Mouse (Mus musculus): ENCODE measurements at regions not wholly inside any gene's neighbourhood (a gene's known extent, or its start where the extent isn't known, plus 50 kb on each side); places are given as distances from the start of the nearest gene placed in this dataset.

DNA sequence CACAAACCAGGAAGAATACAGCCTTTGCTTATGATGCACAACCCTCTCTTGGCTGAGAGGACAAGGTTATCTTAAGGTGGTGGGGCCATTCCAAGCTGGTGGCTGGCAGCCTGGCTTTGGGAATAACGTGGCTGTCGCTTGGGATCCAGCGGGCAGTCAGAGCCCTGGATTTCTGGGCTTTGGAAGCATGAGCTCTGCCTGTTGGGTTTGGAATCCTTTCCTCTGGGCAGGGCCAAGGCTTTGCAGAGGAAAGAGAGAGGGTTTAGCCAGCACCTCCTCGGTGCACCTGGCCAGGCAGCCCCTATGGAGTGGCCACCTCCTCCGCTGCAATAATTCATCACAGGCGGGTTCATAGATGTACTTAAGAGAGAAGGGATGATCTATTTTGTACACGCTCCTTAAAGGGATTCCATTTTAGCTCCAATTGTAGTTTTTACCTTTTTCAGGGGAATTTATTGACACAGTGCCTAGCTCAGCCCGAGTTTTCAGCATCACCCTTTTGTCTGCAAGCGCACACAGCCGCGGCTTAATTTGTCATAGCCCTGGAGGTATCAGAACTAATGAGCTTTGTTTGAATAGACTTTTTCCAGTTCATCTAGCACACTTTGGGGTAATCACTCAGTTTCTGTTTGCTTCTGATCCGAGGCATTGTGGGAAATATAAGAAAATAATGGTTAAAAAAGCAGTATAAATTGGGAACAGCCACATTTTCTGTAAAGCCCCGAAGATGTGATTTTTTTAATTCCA is 135.5 kb upstream of the Zfp507 start:
- TF ChIP-seq CTCF (IDR thresholded peaks at IDR 0.05; ENCODE audit: low read depth, low read length) (no peak), EP300 (IDR thresholded peaks at IDR 0.05; ENCODE audit: insufficient read depth, low read depth, low read length) (no peak), POLR2A (IDR thresholded peaks at IDR 0.05; ENCODE audit: insufficient read depth, low read length) (no peak)
- H3K4me3 ChIP-seq (ENCODE audit: low read depth, low read length): no peak overlapping the region
- no peak overlapping the region for H3K9ac ChIP-seq (ENCODE audit: low read depth, poor library complexity, severe bottlenecking)
- H3K27me3 ChIP-seq (ENCODE audit: control insufficient read depth, insufficient read depth, low read length, poor library complexity, severe bottlenecking): no peaks in the 10 kb centered on the region
- no peaks in the 10 kb centered on the region for H3K36me3 ChIP-seq (ENCODE audit: control insufficient read depth, insufficient read depth, low read length, poor library complexity, severe bottlenecking)
- H3K9me3 ChIP-seq (replicated peaks; ENCODE audit: control insufficient read depth, insufficient read depth, low read length, poor library complexity, severe bottlenecking): no peaks in the 10 kb centered on the region
- H3K27ac ChIP-seq (ENCODE audit: insufficient read depth, low read length): no peak overlapping the region
- H3K4me1 ChIP-seq (ENCODE audit: control insufficient read depth, insufficient read depth, low read length): no peaks in the 10 kb centered on the region

DNA sequence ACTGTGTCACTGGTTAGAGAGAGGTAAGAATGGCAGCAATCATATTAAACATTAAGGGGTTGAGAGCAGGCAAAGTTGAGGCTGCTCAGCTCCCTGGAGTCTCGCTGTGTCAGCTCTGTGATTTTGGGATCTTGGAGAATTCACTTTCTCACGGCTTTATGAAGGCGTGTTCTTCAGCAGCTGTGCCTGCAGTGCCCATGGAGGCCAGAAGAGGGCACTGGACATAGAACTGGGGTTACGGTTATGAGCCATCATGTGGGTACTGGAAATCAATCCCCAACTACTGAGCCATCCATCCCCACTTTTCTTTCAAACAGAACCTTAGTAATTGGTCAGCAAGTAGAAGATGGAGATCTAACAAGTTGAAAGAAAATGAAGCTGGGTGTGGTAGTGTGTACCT is 123.9 kb upstream of the Zfp507 start:
- H3K9ac ChIP-seq (ENCODE audit: low read depth, poor library complexity, severe bottlenecking): no peak overlapping the region
- TF ChIP-seq EP300 (IDR thresholded peaks at IDR 0.05; ENCODE audit: insufficient read depth, low read depth, low read length) (no peak), POLR2A (IDR thresholded peaks at IDR 0.05; ENCODE audit: insufficient read depth, low read length) (no peak), CTCF (IDR thresholded peaks at IDR 0.05; ENCODE audit: low read depth, low read length) (peak; percentile 55)
- H3K27ac ChIP-seq (ENCODE audit: insufficient read depth, low read length): no peak overlapping the region
- H3K4me1 ChIP-seq (ENCODE audit: control insufficient read depth, insufficient read depth, low read length): no peaks in the 10 kb centered on the region
- no peaks in the 10 kb centered on the region for H3K27me3 ChIP-seq (ENCODE audit: control insufficient read depth, insufficient read depth, low read length, poor library complexity, severe bottlenecking)
- no peaks in the 10 kb centered on the region for H3K36me3 ChIP-seq (ENCODE audit: control insufficient read depth, insufficient read depth, low read length, poor library complexity, severe bottlenecking)
- H3K4me3 ChIP-seq (ENCODE audit: low read depth, low read length): no peak overlapping the region
- H3K9me3 ChIP-seq (replicated peaks; ENCODE audit: control insufficient read depth, insufficient read depth, low read length, poor library complexity, severe bottlenecking): no peaks in the 10 kb centered on the region

- Histone ChIP-seq H3K27ac (ENCODE audit: insufficient read depth, low read length) (no peak overlapping the region), H3K9ac (ENCODE audit: low read depth, poor library complexity, severe bottlenecking) (no peak overlapping the region), H3K36me3 (ENCODE audit: control insufficient read depth, insufficient read depth, low read length, poor library complexity, severe bottlenecking) (no peaks in the 10 kb centered on the region), H3K27me3 (ENCODE audit: control insufficient read depth, insufficient read depth, low read length, poor library complexity, severe bottlenecking) (no peaks in the 10 kb centered on the region), H3K9me3 (replicated peaks; ENCODE audit: control insufficient read depth, insufficient read depth, low read length, poor library complexity, severe bottlenecking) (no peaks in the 10 kb centered on the region), H3K4me3 (ENCODE audit: low read depth, low read length) (no peak overlapping the region), H3K4me1 (ENCODE audit: control insufficient read depth, insufficient read depth, low read length) (no peaks in the 10 kb centered on the region)
- TF ChIP-seq CTCF (IDR thresholded peaks at IDR 0.05; ENCODE audit: low read depth, low read length) (no peak), POLR2A (IDR thresholded peaks at IDR 0.05; ENCODE audit: insufficient read depth, low read length) (no peak), EP300 (IDR thresholded peaks at IDR 0.05; ENCODE audit: insufficient read depth, low read depth, low read length) (no peak)
Observed at GRCm38 (mm10) chr7:35922582-35922981, 119.8 kb upstream of the Zfp507 start.

DNA sequence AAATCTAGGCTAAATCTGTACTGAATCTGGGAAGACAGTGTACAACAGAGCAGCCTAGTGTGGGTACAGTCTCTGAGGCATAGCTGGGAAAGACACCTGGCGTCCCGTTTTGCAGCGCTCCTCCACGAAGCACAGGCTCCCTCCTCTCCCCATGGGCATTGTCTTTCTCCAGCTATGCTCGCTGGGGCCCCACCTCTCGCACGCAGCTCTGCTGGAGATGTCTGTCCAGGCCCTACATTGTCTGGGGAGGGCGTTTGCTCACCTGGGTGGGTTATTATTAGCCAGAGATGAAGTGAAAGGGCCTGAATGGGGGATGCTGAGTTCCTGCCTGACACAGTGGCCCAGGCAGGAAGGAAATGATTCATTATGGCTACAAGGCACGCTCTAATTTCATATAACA is 118.1 kb upstream of the Zfp507 start:
- Histone ChIP-seq H3K4me1 (ENCODE audit: control insufficient read depth, insufficient read depth, low read length) (no peaks in the 10 kb centered on the region), H3K9ac (ENCODE audit: low read depth, poor library complexity, severe bottlenecking) (no peak overlapping the region)
- TF ChIP-seq EP300 (IDR thresholded peaks at IDR 0.05; ENCODE audit: insufficient read depth, low read depth, low read length) (no peak), CTCF (IDR thresholded peaks at IDR 0.05; ENCODE audit: low read depth, low read length) (no peak), POLR2A (IDR thresholded peaks at IDR 0.05; ENCODE audit: insufficient read depth, low read length) (no peak)

GRCm38 (mm10) chr7:35920194-35920609 is 117.4 kb upstream of the Zfp507 start:
- no peaks in the 10 kb centered on the region for H3K9me3 ChIP-seq (replicated peaks; ENCODE audit: control insufficient read depth, insufficient read depth, low read length, poor library complexity, severe bottlenecking)
- H3K27ac ChIP-seq (ENCODE audit: insufficient read depth, low read length): no peak overlapping the region
- no peaks in the 10 kb centered on the region for H3K4me1 ChIP-seq (ENCODE audit: control insufficient read depth, insufficient read depth, low read length)
- H3K9ac ChIP-seq (ENCODE audit: low read depth, poor library complexity, severe bottlenecking): no peak overlapping the region
- H3K27me3 ChIP-seq (ENCODE audit: control insufficient read depth, insufficient read depth, low read length, poor library complexity, severe bottlenecking): no peaks in the 10 kb centered on the region
- no peaks in the 10 kb centered on the region for H3K36me3 ChIP-seq (ENCODE audit: control insufficient read depth, insufficient read depth, low read length, poor library complexity, severe bottlenecking)
- no peak for TF ChIP-seq POLR2A (IDR thresholded peaks at IDR 0.05; ENCODE audit: insufficient read depth, low read length)
- H3K4me3 ChIP-seq (ENCODE audit: low read depth, low read length): no peak overlapping the region

More for the DNA sequence above, 118.1 kb upstream of the Zfp507 start:
- Histone ChIP-seq H3K36me3 (ENCODE audit: control insufficient read depth, insufficient read depth, low read length, poor library complexity, severe bottlenecking) (no peaks in the 10 kb centered on the region), H3K4me3 (ENCODE audit: low read depth, low read length) (no peak overlapping the region), H3K27me3 (ENCODE audit: control insufficient read depth, insufficient read depth, low read length, poor library complexity, severe bottlenecking) (no peaks in the 10 kb centered on the region), H3K27ac (ENCODE audit: insufficient read depth, low read length) (no peak overlapping the region), H3K9me3 (replicated peaks; ENCODE audit: control insufficient read depth, insufficient read depth, low read length, poor library complexity, severe bottlenecking) (no peaks in the 10 kb centered on the region)

GRCm38 (mm10) chr7:35910109-35910706 is 107.4 kb upstream of the Zfp507 start:
- H3K4me3 ChIP-seq (ENCODE audit: low read depth, low read length): no peak overlapping the region
- no peak overlapping the region for H3K9ac ChIP-seq (ENCODE audit: low read depth, poor library complexity, severe bottlenecking)
- H3K4me1 ChIP-seq (ENCODE audit: control insufficient read depth, insufficient read depth, low read length): no peaks in the 10 kb centered on the region
- H3K9me3 ChIP-seq (replicated peaks; ENCODE audit: control insufficient read depth, insufficient read depth, low read length, poor library complexity, severe bottlenecking): no peaks in the 10 kb centered on the region
- TF ChIP-seq EP300 (IDR thresholded peaks at IDR 0.05; ENCODE audit: insufficient read depth, low read depth, low read length) (no peak), CTCF (IDR thresholded peaks at IDR 0.05; ENCODE audit: low read depth, low read length) (no peak), POLR2A (IDR thresholded peaks at IDR 0.05; ENCODE audit: insufficient read depth, low read length) (no peak)
- H3K27me3 ChIP-seq (ENCODE audit: control insufficient read depth, insufficient read depth, low read length, poor library complexity, severe bottlenecking): no peaks in the 10 kb centered on the region
- no peaks in the 10 kb centered on the region for H3K36me3 ChIP-seq (ENCODE audit: control insufficient read depth, insufficient read depth, low read length, poor library complexity, severe bottlenecking)
- no peak overlapping the region for H3K27ac ChIP-seq (ENCODE audit: insufficient read depth, low read length)
